Mouse (Mus musculus): Measurements from ENCODE around the gene Olfr1351.
"Not testable (repeated sequence)": the region's sequence is repeated elsewhere in the genome, so short reads cannot be mapped to it uniquely, and the experiment has no call there.

DNA sequence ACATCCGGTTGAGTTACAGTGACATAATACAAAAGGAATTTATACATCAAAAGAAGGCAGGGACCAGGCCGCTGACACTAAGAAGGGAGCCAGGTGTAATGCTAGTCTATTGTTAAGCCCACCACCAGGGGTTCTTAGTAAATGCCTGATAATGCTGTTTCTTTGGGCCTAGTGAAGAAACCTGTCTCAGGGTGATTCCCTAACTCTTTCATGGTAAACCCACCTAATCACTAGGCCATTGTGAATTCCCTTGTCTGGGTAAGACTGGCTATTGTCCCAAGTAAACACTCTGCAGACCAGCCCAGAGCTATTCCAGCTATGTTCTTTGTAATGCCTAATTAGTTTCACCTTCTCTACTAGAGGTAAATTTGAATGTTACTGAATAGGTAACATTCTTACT lies 30.2 kb downstream of the Olfr1351 start:
- TF ChIP-seq POLR2A (IDR thresholded peaks at IDR 0.05; ENCODE audit: borderline replicate concordance, extremely low read depth, insufficient read depth, insufficient read length, poor library complexity, severe bottlenecking); CTCF (IDR thresholded peaks at IDR 0.05; ENCODE audit: borderline replicate concordance, extremely low read depth, insufficient read depth, insufficient read length): not testable (repeated sequence)

Data from brain, embryonic 14.5 days (tissue).